Mouse (Mus musculus): ENCODE measurements around the gene Smarcc2. TPM values are rescaled to one million over a fixed set of nuclear protein-coding genes. Genes with fewer than 3 reads are reported as not detected.
"Not testable (repeated sequence)": the region's sequence is repeated elsewhere in the genome, so short reads cannot be mapped to it uniquely, and the experiment has no call there.

The Smarcc2 gene
- polyA plus RNA-seq, 2 experiments = 98.0 to 216 TPM

GRCm38 (mm10) chr10:128502341-128502740 lies 43.3 kb downstream of the Smarcc2 start:
- H3K4me2 ChIP-seq (replicated peaks; ENCODE audit: low read depth, low read length, severe bottlenecking) = no peak overlapping the region
- 0 out of 2 replicates have a peak, but pooled peaks cover 3% of the 10 kb centered on the region for H3K4me1 ChIP-seq (ENCODE audit: control insufficient read depth, insufficient read depth, low read length)
- no peak overlapping the region for H3K9ac ChIP-seq (ENCODE audit: low read depth, low read length, severe bottlenecking)
- H3K27me3 ChIP-seq (ENCODE audit: control insufficient read depth, insufficient read depth, low read length) = no peaks in the 10 kb centered on the region
- DNase-seq (ENCODE audit: low spot score) (no peak), ATAC-seq (ENCODE audit: low FRiP score, low read depth) (no peak)
- no peak overlapping the region for H3K27ac ChIP-seq (replicated peaks; ENCODE audit: low read depth, low read length)
- H3K36me3 ChIP-seq (ENCODE audit: control insufficient read depth, insufficient read depth, low read length) = no peaks in the 10 kb centered on the region
- H3K4me3 ChIP-seq (replicated peaks; ENCODE audit: low read length) = no peak overlapping the region
- WGBS = 75% methylated on average over 5 of the region's 5 CpGs
- no peak for TF ChIP-seq POLR2A (IDR thresholded peaks at IDR 0.05; ENCODE audit: borderline replicate concordance, extremely low read depth, insufficient read depth, insufficient read length)
- no peaks in the 10 kb centered on the region for H3K9me3 ChIP-seq (ENCODE audit: control insufficient read depth, low read length)

GRCm38 (mm10) chr10:128503532-128503931 lies 44.5 kb downstream of the Smarcc2 start:
- no peak overlapping the region for H3K27ac ChIP-seq (replicated peaks; ENCODE audit: low read depth, low read length)
- no peaks in the 10 kb centered on the region for H3K36me3 ChIP-seq (ENCODE audit: control insufficient read depth, insufficient read depth, low read length)
- no peak for DNase-seq (ENCODE audit: low spot score)
- no peak overlapping the region for H3K4me3 ChIP-seq (replicated peaks; ENCODE audit: low read length)
- no peak for ATAC-seq (ENCODE audit: low FRiP score, low read depth)
- H3K9me3 ChIP-seq (ENCODE audit: control insufficient read depth, low read length) = no peaks in the 10 kb centered on the region
- WGBS = 59% methylated on average over 8 of the region's 8 CpGs
- H3K27me3 ChIP-seq (ENCODE audit: control insufficient read depth, insufficient read depth, low read length) = no peaks in the 10 kb centered on the region
- H3K4me2 ChIP-seq (replicated peaks; ENCODE audit: low read depth, low read length, severe bottlenecking) = no peak overlapping the region
- no peak overlapping the region for H3K9ac ChIP-seq (ENCODE audit: low read depth, low read length, severe bottlenecking)
- no peaks in the 10 kb centered on the region for H3K4me1 ChIP-seq (ENCODE audit: control insufficient read depth, insufficient read depth, low read length)
- TF ChIP-seq POLR2A (IDR thresholded peaks at IDR 0.05; ENCODE audit: borderline replicate concordance, extremely low read depth, insufficient read depth, insufficient read length) = no peak

- ATAC-seq (ENCODE audit: low FRiP score, low read depth) (no peak), DNase-seq (ENCODE audit: low spot score) (no peak)
- no peak for TF ChIP-seq POLR2A (IDR thresholded peaks at IDR 0.05; ENCODE audit: borderline replicate concordance, extremely low read depth, insufficient read depth, insufficient read length)
- Histone ChIP-seq H3K4me3 (replicated peaks; ENCODE audit: low read length) (no peak overlapping the region), H3K27ac (replicated peaks; ENCODE audit: low read depth, low read length) (no peak overlapping the region), H3K9ac (ENCODE audit: low read depth, low read length, severe bottlenecking) (no peak overlapping the region), H3K27me3 (ENCODE audit: control insufficient read depth, insufficient read depth, low read length) (no peaks in the 10 kb centered on the region), H3K36me3 (ENCODE audit: control insufficient read depth, insufficient read depth, low read length) (no peaks in the 10 kb centered on the region), H3K4me1 (ENCODE audit: control insufficient read depth, insufficient read depth, low read length) (no peaks in the 10 kb centered on the region), H3K4me2 (replicated peaks; ENCODE audit: low read depth, low read length, severe bottlenecking) (no peak overlapping the region), H3K9me3 (ENCODE audit: control insufficient read depth, low read length) (no peaks in the 10 kb centered on the region)
- WGBS = 76% methylated on average over 3 of the region's 3 CpGs
Measured at GRCm38 (mm10) chr10:128504012-128504411, 45.0 kb downstream of the Smarcc2 start.

- H3K27ac ChIP-seq (replicated peaks; ENCODE audit: low read depth, low read length) = no peak overlapping the region
- H3K4me2 ChIP-seq (replicated peaks; ENCODE audit: low read depth, low read length, severe bottlenecking) = no peak overlapping the region
- no peaks in the 10 kb centered on the region for H3K4me1 ChIP-seq (ENCODE audit: control insufficient read depth, insufficient read depth, low read length)
- H3K36me3 ChIP-seq (ENCODE audit: control insufficient read depth, insufficient read depth, low read length) = peaks cover 7% of the 10 kb centered on the region; the same call in 1 of the 2 replicates
- WGBS = 70% methylated on average over 9 of the region's 9 CpGs
- no peak for ATAC-seq (ENCODE audit: low FRiP score, low read depth)
- no peak for TF ChIP-seq POLR2A (IDR thresholded peaks at IDR 0.05; ENCODE audit: borderline replicate concordance, extremely low read depth, insufficient read depth, insufficient read length)
- no peaks in the 10 kb centered on the region for H3K27me3 ChIP-seq (ENCODE audit: control insufficient read depth, insufficient read depth, low read length)
- DNase-seq (ENCODE audit: low spot score) = no peak
- no peaks in the 10 kb centered on the region for H3K9me3 ChIP-seq (ENCODE audit: control insufficient read depth, low read length)
- H3K4me3 ChIP-seq (replicated peaks; ENCODE audit: low read length) = no peak overlapping the region
- no peak overlapping the region for H3K9ac ChIP-seq (ENCODE audit: low read depth, low read length, severe bottlenecking)
Measured at GRCm38 (mm10) chr10:128504641-128505370, 45.8 kb downstream of the Smarcc2 start.

- H3K27me3 ChIP-seq (ENCODE audit: control insufficient read depth, insufficient read depth, low read length); H3K27ac ChIP-seq (replicated peaks; ENCODE audit: low read depth, low read length); H3K4me3 ChIP-seq (replicated peaks; ENCODE audit: low read length); H3K9ac ChIP-seq (ENCODE audit: low read depth, low read length, severe bottlenecking); DNase-seq (ENCODE audit: low spot score); H3K4me1 ChIP-seq (ENCODE audit: control insufficient read depth, insufficient read depth, low read length); ATAC-seq (ENCODE audit: low FRiP score, low read depth); H3K4me2 ChIP-seq (replicated peaks; ENCODE audit: low read depth, low read length, severe bottlenecking); H3K9me3 ChIP-seq (ENCODE audit: control insufficient read depth, low read length): not testable (repeated sequence)
- peaks cover 12% of the 10 kb centered on the region; the same call in 1 of the 2 replicates for H3K36me3 ChIP-seq (ENCODE audit: control insufficient read depth, insufficient read depth, low read length)
- WGBS = 80% methylated on average over 5 of the region's 5 CpGs
Measured at GRCm38 (mm10) chr10:128505371-128505667, 46.3 kb downstream of the Smarcc2 start.
